Mouse (Mus musculus): ENCODE data around the gene Rnase4. TPM values are rescaled to one million over a fixed set of nuclear protein-coding genes. Genes with fewer than 3 reads are reported as not detected.

Rnase4 gene
- polyA plus RNA-seq, 1 experiment, result 8.8 TPM

DNA sequence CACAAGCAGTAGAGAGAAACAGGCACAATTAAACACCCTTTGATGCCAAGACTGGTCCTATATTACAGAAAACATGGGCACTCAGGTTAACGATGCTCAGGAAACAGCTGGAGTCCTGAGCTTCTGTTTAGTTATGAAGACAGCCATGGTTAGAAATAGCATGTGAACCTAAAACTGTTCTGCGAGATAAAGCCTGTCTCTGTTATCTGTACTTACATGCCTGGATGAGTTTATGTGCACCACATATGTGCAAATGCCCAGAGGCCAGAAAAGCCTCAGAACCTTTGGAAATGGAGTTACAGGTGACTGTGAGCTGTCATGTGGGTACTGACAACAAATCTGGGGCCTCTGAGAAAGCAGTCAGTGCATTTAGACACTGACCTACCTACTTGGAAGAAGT, 53.1 kb downstream of the Rnase4 start:
- no peaks in the 10 kb centered on the region for H3K27me3 ChIP-seq (ENCODE audit: control insufficient read depth, insufficient read depth, low read length)
- no peaks in the 10 kb centered on the region for H3K4me1 ChIP-seq (ENCODE audit: control insufficient read depth, insufficient read depth, low read length)
- TF ChIP-seq POLR2A (IDR thresholded peaks at IDR 0.05; ENCODE audit: control insufficient read depth, low read depth, low read length) (no peak), CTCF (IDR thresholded peaks at IDR 0.05; ENCODE audit: control insufficient read depth, insufficient read depth, insufficient replicate concordance, low read depth, low read length) (no peak)
- H3K36me3 ChIP-seq (ENCODE audit: control insufficient read depth, insufficient read depth, low read length), result no peaks in the 10 kb centered on the region
- H3K27ac ChIP-seq (ENCODE audit: control insufficient read depth, insufficient read depth, low read depth, low read length), result no peak overlapping the region
- H3K4me3 ChIP-seq (ENCODE audit: control insufficient read depth, low read depth, low read length), result no peak overlapping the region

- H3K4me3 ChIP-seq (ENCODE audit: control insufficient read depth, low read depth, low read length), result no peak overlapping the region
- H3K36me3 ChIP-seq (ENCODE audit: control insufficient read depth, insufficient read depth, low read length), result no peaks in the 10 kb centered on the region
- no peak for TF ChIP-seq POLR2A (IDR thresholded peaks at IDR 0.05; ENCODE audit: control insufficient read depth, low read depth, low read length)
- no peak for TF ChIP-seq CTCF (IDR thresholded peaks at IDR 0.05; ENCODE audit: control insufficient read depth, insufficient read depth, insufficient replicate concordance, low read depth, low read length)
Observed at GRCm38 (mm10) chr14:51144451-51144850, 53.6 kb downstream of the Rnase4 start.

GRCm38 (mm10) chr14:51145521-51145920, 54.6 kb downstream of the Rnase4 start:
- Histone ChIP-seq H3K27me3 (ENCODE audit: control insufficient read depth, insufficient read depth, low read length) (no peaks in the 10 kb centered on the region), H3K4me3 (ENCODE audit: control insufficient read depth, low read depth, low read length) (no peak overlapping the region), H3K27ac (ENCODE audit: control insufficient read depth, insufficient read depth, low read depth, low read length) (no peak overlapping the region), H3K36me3 (ENCODE audit: control insufficient read depth, insufficient read depth, low read length) (no peaks in the 10 kb centered on the region), H3K4me1 (ENCODE audit: control insufficient read depth, insufficient read depth, low read length) (no peaks in the 10 kb centered on the region)
- TF ChIP-seq CTCF (IDR thresholded peaks at IDR 0.05; ENCODE audit: control insufficient read depth, insufficient read depth, insufficient replicate concordance, low read depth, low read length) (no peak), POLR2A (IDR thresholded peaks at IDR 0.05; ENCODE audit: control insufficient read depth, low read depth, low read length) (no peak)

More at GRCm38 (mm10) chr14:51144451-51144850, 53.6 kb downstream of the Rnase4 start:
- no peaks in the 10 kb centered on the region for H3K4me1 ChIP-seq (ENCODE audit: control insufficient read depth, insufficient read depth, low read length)
- H3K27ac ChIP-seq (ENCODE audit: control insufficient read depth, insufficient read depth, low read depth, low read length), result no peak overlapping the region
- no peaks in the 10 kb centered on the region for H3K27me3 ChIP-seq (ENCODE audit: control insufficient read depth, insufficient read depth, low read length)

DNA sequence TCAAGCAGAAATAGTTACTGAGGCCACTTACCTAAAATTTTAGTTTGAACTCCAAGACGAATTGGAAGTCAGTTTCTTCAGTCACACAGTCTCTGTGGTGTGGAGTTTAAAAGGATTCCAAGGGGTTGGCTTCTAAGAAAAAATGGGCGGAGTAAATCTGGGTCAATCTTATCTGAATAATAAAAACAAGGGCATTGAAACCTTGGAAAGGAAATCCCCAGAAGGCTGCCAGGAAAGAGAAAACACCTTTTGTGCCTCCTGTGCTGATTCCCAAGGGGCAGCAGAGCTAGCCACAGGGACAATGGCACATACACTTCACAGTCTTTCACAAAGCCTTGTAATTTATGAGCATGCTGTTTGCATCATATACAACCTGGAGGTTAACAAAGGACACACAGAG, 55.8 kb downstream of the Rnase4 start, which contains the start of gene Rnase1:
Gene Rnase1, minus strand, starts transcription at position 101 of the 400 bp plus-strand sequence.
- H3K4me1 ChIP-seq (ENCODE audit: control insufficient read depth, insufficient read depth, low read length), result no peaks in the 10 kb centered on the region
- H3K36me3 ChIP-seq (ENCODE audit: control insufficient read depth, insufficient read depth, low read length), result no peaks in the 10 kb centered on the region
- no peaks in the 10 kb centered on the region for H3K27me3 ChIP-seq (ENCODE audit: control insufficient read depth, insufficient read depth, low read length)
- no peak within 1 kb of the TSS for H3K4me3 ChIP-seq (ENCODE audit: control insufficient read depth, low read depth, low read length)
- no peak within 1 kb of the TSS for H3K27ac ChIP-seq (ENCODE audit: control insufficient read depth, insufficient read depth, low read depth, low read length)
- TF ChIP-seq POLR2A (IDR thresholded peaks at IDR 0.05; ENCODE audit: control insufficient read depth, low read depth, low read length), result no peak
- TF ChIP-seq CTCF (IDR thresholded peaks at IDR 0.05; ENCODE audit: control insufficient read depth, insufficient read depth, insufficient replicate concordance, low read depth, low read length), result no peak

GRCm38 (mm10) chr14:51148006-51148405, 57.1 kb downstream of the Rnase4 start:
- H3K4me3 ChIP-seq (ENCODE audit: control insufficient read depth, low read depth, low read length), result no peak overlapping the region
- no peak for TF ChIP-seq CTCF (IDR thresholded peaks at IDR 0.05; ENCODE audit: control insufficient read depth, insufficient read depth, insufficient replicate concordance, low read depth, low read length)
- no peaks in the 10 kb centered on the region for H3K4me1 ChIP-seq (ENCODE audit: control insufficient read depth, insufficient read depth, low read length)
- H3K27ac ChIP-seq (ENCODE audit: control insufficient read depth, insufficient read depth, low read depth, low read length), result no peak overlapping the region
- H3K36me3 ChIP-seq (ENCODE audit: control insufficient read depth, insufficient read depth, low read length), result no peaks in the 10 kb centered on the region
- H3K27me3 ChIP-seq (ENCODE audit: control insufficient read depth, insufficient read depth, low read length), result no peaks in the 10 kb centered on the region

- no peak for TF ChIP-seq CTCF (IDR thresholded peaks at IDR 0.05; ENCODE audit: control insufficient read depth, insufficient read depth, insufficient replicate concordance, low read depth, low read length)
- TF ChIP-seq POLR2A (IDR thresholded peaks at IDR 0.05; ENCODE audit: control insufficient read depth, low read depth, low read length), result no peak
- Histone ChIP-seq H3K4me3 (ENCODE audit: control insufficient read depth, low read depth, low read length) (no peak overlapping the region), H3K27me3 (ENCODE audit: control insufficient read depth, insufficient read depth, low read length) (no peaks in the 10 kb centered on the region), H3K27ac (ENCODE audit: control insufficient read depth, insufficient read depth, low read depth, low read length) (no peak overlapping the region), H3K36me3 (ENCODE audit: control insufficient read depth, insufficient read depth, low read length) (no peaks in the 10 kb centered on the region), H3K4me1 (ENCODE audit: control insufficient read depth, insufficient read depth, low read length) (no peaks in the 10 kb centered on the region)
Observed at GRCm38 (mm10) chr14:51149164-51149563, 58.3 kb downstream of the Rnase4 start.

DNA sequence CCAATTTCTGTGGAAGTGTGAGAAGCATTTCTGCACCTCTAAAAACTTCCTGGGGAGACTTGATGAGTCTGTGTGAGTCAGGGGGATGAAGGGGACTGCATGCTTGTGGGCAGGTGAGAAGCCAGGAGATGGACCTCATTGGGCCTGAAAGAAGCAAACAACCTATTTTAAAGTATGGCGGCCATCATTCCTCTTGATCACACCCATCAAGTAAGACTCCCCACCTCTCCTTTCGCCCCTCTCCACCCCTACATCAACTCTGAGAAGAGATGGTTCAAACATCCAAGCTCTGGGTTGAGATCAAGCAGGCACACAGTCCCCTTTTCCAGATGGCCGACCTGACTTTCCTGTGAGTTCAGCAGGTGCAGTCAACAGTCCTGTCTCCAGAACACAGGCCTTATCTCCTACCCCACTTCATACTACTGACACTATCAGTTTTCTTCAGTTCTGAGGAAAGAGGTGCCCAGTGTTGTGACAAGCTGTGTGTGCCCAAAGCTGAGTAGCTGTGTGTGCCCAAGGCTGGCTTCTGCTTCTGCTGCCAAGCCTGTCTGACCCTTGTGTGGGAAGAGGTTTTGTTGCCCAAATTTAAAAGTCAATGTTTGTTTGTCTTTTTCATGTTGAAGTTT, 59.4 kb downstream of the Rnase4 start:
- Histone ChIP-seq H3K4me3 (ENCODE audit: control insufficient read depth, low read depth, low read length) (no peak overlapping the region), H3K4me1 (ENCODE audit: control insufficient read depth, insufficient read depth, low read length) (no peaks in the 10 kb centered on the region), H3K36me3 (ENCODE audit: control insufficient read depth, insufficient read depth, low read length) (no peaks in the 10 kb centered on the region), H3K27me3 (ENCODE audit: control insufficient read depth, insufficient read depth, low read length) (no peaks in the 10 kb centered on the region), H3K27ac (ENCODE audit: control insufficient read depth, insufficient read depth, low read depth, low read length) (no peak overlapping the region)
- TF ChIP-seq CTCF (IDR thresholded peaks at IDR 0.05; ENCODE audit: control insufficient read depth, insufficient read depth, insufficient replicate concordance, low read depth, low read length), result no peak
- no peak for TF ChIP-seq POLR2A (IDR thresholded peaks at IDR 0.05; ENCODE audit: control insufficient read depth, low read depth, low read length)
